Mouse (Mus musculus) inflammation-experienced regulatory T-cells, adult 6 months (primary cell): ENCODE data around the gene Olfr713. TPM values are rescaled to one million over a fixed set of nuclear protein-coding genes. Genes with fewer than 3 reads are reported as not detected.

Experiments used
- ATAC-seq: one replicate; pipeline ENCODE4 v1.8.0; 2017
- polyA plus RNA-seq, 3 experiments: library from polyadenylated mRNA; unstranded; fragments of 100-300 nt; shearing (Covaris generic); gene quantifications; one replicate each; pipeline ENCODE4 v1.2.1; 2017

The Olfr713 gene
- polyA plus RNA-seq: not detected

DNA sequence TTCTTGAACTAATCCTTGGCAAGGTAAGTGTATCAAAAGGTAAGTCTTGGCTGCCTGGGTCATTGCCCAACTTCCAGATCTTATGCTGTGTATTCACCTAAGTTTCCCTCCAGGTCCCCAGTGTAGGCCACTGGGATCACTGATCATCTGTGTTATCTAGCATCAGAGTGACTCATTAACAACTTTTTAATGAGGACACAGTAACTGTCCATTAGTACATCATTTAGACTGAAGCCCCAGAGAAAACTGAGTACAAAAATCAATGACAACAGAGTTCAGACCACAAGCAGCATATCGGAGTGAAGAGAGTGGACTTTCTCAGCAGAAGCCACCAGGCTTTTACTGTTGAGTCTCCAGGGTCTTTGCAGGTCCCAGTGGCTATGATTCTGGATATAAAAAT is at the start of gene Olfr713:
TSS of gene Olfr713 (plus strand) at position 301 of the 400 bp plus-strand sequence.
- ATAC-seq: no peak

DNA sequence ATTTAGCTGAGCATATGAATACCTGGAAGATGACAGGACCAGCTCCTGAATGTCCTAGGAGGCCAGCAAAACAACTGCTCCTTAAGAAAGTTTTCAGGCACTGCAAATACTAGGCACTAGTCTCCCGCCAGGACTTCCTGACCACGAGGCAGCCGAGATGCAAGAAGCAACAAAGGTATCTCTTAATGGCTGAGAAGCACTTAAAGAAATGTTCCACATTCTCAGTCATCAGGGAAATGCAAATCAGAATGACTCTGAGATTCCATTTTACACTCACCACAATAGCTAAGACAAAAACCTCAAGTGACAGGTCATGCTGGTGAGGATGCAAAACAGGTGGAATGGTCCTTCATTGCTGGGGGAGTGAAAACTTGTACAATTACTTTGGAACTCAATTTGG is 45.7 kb upstream of the Olfr713 start:
- ATAC-seq: no peak

DNA sequence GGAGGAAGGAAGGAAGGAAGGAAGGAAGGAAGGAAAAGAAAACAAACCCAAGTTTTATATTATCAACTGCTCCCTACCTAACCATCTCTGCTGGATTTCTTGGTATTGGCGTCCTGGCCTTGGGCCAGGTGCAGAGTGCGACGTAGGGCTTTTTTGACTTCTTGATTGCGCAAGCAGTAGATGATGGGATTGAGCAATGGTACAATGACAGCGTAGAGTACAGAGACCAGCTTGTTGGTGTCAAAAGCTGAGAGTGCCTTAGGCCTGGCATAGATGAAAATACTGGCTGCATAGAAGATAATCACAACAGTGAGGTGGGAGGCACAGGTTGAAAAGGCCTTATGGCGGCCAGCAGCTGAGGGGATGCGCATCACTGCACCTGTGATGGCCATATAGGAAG is 30.2 kb upstream of the Olfr713 start:
- no peak for ATAC-seq

DNA sequence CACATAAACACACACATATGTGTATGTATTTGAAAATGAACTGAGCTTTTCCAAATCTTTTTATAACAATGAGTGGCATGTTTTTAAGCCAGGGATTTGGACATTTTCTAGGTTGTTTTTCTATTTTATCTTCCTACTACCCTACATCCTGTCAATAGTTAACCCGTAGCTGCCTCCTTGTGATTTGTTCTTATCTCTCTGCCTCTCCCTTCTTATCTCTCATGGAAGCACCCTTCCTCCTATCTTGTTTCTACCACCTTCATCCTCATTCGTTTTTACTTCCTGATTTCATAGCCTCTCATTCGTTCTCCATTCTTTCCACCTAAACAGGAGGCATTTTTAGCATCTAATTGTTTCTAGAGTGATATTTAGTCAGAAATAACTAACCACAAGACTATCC is 26.8 kb upstream of the Olfr713 start:
- no peak for ATAC-seq

DNA sequence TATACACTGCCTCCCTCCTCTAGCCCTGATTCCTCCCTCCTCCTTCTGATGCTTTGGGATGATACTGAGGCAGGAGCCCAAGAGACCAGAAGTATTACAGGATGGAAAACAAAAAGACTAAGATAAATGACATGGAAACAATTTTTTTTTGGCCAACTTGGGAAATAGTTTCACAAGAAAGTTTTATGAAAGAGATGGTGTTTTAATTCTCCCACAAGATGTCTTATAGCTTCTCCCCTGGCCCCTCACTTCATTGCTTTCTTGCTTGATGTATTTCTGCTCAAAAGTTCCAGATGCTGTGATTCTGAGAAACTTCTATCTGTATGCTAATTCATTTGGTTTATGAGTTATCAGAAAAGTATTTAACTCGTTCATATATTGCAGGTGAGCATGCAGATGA is 25.0 kb upstream of the Olfr713 start, which contains the start of gene Olfr2:
TSS of gene Olfr2 (minus strand) at position 101 of the 400 bp plus-strand sequence.
- no peak for ATAC-seq

DNA sequence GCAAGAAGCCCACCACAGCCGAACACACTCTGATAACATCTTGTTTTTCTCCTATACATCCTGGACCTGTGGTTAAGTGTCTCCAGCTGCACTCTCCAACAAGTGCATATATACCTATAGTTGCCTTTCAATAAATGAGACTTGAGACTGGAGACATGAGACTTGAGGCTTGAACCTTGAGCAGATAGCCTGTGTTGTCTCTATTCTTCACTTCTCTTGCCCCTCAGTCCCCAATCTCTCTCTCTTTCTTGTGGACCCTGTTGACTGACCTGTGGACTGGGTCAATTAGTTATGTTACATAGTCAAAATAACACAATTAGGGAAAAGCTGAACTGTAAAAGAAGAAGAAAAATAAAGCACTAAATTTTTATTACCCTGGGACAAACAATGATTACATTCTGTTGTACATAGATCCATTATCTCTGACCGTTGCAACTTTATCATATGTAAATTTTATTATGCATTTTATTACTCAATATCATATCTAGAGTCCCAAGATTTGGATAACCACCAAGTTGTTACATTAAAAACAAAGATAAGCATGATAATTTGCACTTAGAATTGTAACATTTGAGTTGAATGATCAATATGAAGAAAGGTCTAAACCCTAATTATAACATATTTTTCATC is 9.1 kb downstream of the Olfr713 start:
- no peak for ATAC-seq

DNA sequence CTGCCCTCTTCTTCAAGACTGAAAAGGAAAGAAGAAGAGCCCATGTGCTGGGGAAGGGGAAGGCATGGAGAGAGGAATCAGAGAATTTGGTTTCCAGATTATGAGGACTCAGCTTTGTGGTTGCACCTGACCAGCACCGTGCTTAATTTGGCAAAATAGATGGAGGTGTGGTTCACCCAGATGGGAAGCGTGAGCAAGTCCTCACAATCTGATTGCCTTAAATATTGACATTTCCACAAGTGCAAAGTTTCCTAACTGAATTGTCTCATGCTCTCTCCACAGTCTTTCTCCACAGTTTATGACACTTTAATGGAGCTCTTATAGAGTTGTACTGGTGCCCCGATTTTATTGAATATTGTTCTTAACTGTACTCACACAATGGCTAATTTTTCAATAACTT is 12.2 kb downstream of the Olfr713 start:
- no peak for ATAC-seq

DNA sequence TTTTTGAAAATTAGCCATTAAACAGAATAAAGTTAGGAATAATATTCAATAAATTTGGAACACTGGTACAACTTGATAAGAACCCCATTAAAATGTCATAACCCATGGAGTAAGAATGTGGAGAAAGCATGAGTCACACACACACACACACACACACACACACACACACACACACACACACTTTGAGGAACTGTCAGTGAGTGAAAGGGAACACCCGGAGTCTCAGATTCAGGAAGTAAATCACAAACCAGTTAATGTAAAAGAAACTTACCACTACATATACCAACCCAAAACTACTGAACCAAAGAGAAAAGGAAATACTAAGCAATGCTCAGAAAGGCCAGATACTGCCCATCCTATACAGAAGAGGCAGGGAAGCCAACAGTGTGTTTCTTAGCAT is 13.4 kb downstream of the Olfr713 start:
- no peak for ATAC-seq

DNA sequence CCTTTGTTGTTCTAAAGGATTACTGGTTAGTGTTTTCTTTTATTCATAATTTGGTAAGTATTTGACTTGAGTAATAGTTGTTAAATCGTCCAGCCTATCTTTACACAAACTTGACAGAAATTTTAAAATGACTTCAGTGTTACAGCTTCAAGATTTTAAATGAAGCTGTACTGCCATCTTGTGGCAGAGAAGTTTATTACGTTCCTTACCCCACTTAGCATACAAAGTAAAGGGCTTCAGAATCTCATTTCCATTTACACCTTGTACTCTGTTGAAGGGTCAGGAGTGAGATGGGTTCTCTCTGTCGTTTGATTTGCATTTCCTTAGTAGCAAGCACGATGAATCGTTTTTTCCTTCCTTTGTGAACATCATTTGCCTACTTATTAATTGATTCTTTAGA is 14.9 kb downstream of the Olfr713 start:
- ATAC-seq: no peak

DNA sequence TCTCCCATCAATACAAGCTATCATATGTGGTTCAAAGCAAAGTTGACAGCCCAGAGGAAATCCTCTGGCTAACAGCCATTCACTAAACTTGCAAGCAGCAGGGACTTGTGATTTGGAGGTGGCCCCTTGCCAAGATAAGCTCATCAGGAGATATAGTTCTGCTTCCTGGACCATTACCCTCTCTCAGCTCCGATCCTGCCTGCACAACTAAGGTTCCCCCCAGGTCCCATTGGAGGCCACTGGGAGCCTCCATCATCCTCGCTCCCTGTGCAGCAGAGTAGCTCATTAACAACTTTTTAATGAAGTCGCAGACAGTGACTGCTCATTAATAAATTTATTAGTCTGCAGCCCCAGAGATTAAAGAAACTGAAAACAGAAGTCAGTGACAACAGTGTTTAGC is 16.6 kb downstream of the Olfr713 start:
- ATAC-seq: no peak

DNA sequence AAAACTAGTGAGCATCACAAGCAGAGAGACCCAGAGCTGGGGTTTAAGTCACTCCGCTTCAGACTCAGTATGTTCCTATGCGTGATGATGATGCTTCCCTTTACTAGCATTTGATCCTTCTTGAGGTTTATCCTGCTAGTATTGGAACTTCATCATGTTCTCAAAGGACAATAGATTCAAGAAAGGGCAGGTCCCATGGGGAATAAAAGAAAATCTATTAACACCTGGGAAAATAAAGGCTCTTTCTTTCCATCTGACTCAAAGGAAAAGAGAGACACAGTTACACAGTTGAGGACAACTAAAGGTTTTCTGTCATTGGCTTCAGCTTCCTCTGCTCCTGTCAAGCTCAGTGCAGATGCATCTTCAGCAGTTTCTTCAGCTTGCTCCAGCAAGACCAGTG is 39.7 kb downstream of the Olfr713 start, which contains the start of gene Olfr714:
TSS of gene Olfr714 (plus strand) at position 301 of the 400 bp plus-strand sequence.
- no peak for ATAC-seq

Other genes with a start within 250 kb of the Olfr713 start
- under 1 TPM in 1 of 3 experiments, not detected in 2; 0.15 TPM for gene Olfr699, start 238.0 kb upstream of the Olfr713 start, polyA plus RNA-seq
- not detected for gene Olfr700, start 222.3 kb upstream of the Olfr713 start, polyA plus RNA-seq
- not detected for gene Olfr701, start 217.0 kb upstream of the Olfr713 start, polyA plus RNA-seq
- gene Olfr702, start 197.3 kb upstream of the Olfr713 start, polyA plus RNA-seq: not detected
- gene Olfr703, start 187.8 kb upstream of the Olfr713 start, polyA plus RNA-seq: not detected
- gene Olfr704, start 168.0 kb upstream of the Olfr713 start, polyA plus RNA-seq: not detected
- gene Olfr705, start 154.3 kb upstream of the Olfr713 start, polyA plus RNA-seq: not detected
- gene Olfr706, start 143.0 kb upstream of the Olfr713 start, polyA plus RNA-seq: not detected
- gene Olfr707, start 129.9 kb upstream of the Olfr713 start, polyA plus RNA-seq: not detected
- not detected for gene Olfr1532-ps1, start 123.2 kb upstream of the Olfr713 start, polyA plus RNA-seq
- not detected for gene Olfr709-ps1, start 99.0 kb upstream of the Olfr713 start, polyA plus RNA-seq
- not detected for gene Olfr710, start 82.9 kb upstream of the Olfr713 start, polyA plus RNA-seq
- not detected for gene Olfr6, start 67.2 kb upstream of the Olfr713 start, polyA plus RNA-seq
- not detected for gene Olfr711, start 55.7 kb upstream of the Olfr713 start, polyA plus RNA-seq
- not detected for gene Olfr2, start 25.1 kb upstream of the Olfr713 start, polyA plus RNA-seq
- gene Olfr714, start 39.8 kb downstream of the Olfr713 start, polyA plus RNA-seq: not detected
- not detected for gene Olfr17, start 62.0 kb downstream of the Olfr713 start, polyA plus RNA-seq
- under 1 TPM in 1 of 3 experiments, not detected in 2; 0.17 TPM for gene Olfr715b, start 79.2 kb downstream of the Olfr713 start, polyA plus RNA-seq
- gene Olfr715, start 99.9 kb downstream of the Olfr713 start, polyA plus RNA-seq: not detected
- not detected for gene Olfr716, start 107.2 kb downstream of the Olfr713 start, polyA plus RNA-seq
- not detected for gene Nlrp14, start 135.8 kb downstream of the Olfr713 start, polyA plus RNA-seq
- not detected for gene Rbmxl2, start 178.3 kb downstream of the Olfr713 start, polyA plus RNA-seq